Mouse (Mus musculus): Measurements from ENCODE around the gene Cfd. TPM values are rescaled to one million over a fixed set of nuclear protein-coding genes. Genes with fewer than 3 reads are reported as not detected.
A peak's percentile ranks its signal among the peaks of the same experiment; 100 is the strongest.

The Cfd gene
- total RNA-seq (2021) = 10 to 100 TPM in 1 of 2 experiments, 1 to 10 TPM in 1; 3.6 to 16.6 TPM
- long read RNA-seq, experiment 1, partial matches to known transcripts = 1 of 2 reads
- long read RNA-seq, experiment 1, other reads (novel, unspliced or antisense) = 0 of 2 reads
- long read RNA-seq, experiment 2, partial matches to known transcripts = 0 of 4 reads
- long read RNA-seq, experiment 2, other reads (novel, unspliced or antisense) = 0 of 4 reads

DNA sequence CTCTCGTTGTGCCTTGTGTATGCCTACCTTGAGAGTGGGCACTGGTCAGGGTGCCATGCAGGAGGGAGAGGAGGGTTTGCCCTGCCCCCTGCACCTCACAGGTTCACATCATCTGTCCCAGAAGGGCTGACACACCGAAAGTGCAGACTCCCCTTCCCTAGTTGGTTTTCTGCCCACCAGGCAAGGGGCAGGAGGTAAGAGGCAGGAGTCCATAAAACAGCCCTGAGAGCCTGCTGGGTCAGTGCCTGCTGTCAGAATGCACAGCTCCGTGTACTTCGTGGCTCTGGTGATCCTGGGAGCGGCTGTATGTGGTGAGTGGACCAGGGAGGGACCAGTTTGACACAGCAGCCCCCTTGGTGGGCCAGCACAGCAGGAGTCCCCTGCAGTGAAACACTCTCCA is at the start of gene Cfd:
Gene Cfd, plus strand, starts transcription at position 184 of the 400 bp plus-strand sequence.
- intact Hi-C loops (cut with DNase I; ENCODE audit: low total_unique reads) = loop anchor here (5.0 kb wide), 1 partner anchor 67 kb away; no protein-coding TSS in a partner anchor
- DNase-seq = no peak

DNA sequence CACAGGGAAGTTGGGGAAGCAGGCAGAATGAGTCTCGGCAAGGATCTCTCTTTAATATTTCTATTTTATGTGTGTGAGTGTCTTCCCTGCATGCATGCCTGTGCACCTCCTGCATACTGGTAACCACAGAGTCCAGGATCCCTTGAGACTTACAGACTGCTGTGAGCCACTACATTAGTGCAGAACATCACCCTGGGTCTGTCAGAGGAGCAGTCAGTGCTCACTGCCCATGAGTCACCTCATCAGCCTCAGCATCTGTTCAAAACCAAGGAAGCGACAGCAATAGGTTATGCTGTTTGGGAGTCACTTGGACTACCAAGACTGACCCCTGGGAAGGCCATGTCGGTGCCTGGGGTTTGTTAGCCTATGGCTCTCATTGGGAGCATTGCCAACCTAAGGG is 48.3 kb upstream of the Cfd start:
- no peak for DNase-seq
- intact Hi-C loops (cut with DNase I; ENCODE audit: low total_unique reads) = no loop called here

DNA sequence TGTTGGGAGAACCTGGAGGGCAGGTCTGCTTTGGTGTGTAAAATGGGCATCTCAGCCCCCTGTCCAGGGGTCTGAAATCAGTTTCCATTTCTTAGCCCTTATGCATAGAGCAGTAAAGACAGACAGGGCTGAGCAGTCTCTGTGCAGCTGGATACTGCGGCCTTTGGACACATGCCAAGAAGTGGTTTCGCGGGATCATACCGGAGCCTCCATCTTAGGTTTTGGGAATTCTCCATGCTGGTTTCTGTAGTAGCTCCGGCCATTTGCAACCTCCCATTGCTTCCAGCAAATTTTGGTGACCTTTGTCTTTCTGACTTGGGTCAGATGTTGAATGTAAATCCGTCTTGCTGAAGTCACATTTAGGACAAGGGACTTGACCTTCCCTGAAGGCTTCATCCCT is 47.2 kb upstream of the Cfd start:
- intact Hi-C loops (cut with DNase I; ENCODE audit: low total_unique reads) = no loop called here
- no peak for DNase-seq

DNA sequence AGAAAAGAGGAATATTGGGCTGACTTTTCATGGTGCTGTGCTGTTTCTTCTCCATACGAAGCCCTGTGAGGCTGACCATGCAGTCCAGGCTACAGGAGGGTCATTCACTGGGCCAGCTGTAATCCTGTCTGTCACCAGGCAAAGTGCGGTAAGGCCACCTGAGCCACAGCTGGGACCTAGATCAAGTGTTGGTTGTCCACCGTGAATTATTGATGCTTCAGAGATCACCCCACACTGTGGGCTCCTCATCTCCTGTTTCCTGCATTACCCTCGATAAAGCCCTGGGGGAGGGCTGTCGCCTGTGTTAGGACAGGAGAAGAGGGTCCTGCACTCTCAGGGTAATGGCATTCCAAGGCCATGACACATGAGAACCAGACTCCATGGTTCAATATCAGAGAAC is 44.1 kb upstream of the Cfd start:
- no peak for DNase-seq

DNA sequence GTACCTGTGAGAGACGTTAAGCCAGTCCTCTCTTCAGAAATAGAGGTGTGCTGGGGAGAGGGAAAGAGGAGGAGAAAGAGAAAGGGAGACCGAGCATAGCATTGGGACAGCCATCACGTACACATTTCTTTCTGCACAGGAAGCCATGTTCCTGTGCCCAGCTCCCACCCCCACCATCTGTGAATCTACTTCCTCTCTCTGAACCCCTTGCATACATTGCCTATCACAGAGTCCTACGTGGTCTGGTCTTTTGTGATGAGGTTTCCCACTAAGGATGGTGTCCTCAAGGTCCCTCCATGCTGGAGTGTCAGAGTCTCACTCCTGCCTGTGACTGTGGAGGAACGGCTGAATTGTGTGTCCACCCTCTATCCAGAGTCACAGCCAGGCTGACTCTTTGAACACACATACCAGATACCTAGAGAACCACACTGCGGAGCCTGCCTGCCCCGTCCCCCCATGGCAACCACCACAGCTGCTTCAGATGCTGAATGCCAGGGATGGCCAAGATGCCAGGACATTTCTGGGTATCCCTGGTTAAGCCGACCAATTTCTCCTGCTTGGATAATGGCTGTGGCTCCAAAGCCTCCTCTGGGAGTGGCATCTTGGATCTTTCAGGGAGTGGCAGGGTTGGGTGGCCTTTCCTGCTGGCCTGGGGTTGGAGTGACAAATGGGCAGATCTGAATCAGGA is 40.6 kb upstream of the Cfd start:
- DNase-seq = no peak
- intact Hi-C loops (cut with DNase I; ENCODE audit: low total_unique reads) = no loop called here

More for the DNA sequence above, 44.1 kb upstream of the Cfd start:
- intact Hi-C loops (cut with DNase I; ENCODE audit: low total_unique reads) = no loop called here

DNA sequence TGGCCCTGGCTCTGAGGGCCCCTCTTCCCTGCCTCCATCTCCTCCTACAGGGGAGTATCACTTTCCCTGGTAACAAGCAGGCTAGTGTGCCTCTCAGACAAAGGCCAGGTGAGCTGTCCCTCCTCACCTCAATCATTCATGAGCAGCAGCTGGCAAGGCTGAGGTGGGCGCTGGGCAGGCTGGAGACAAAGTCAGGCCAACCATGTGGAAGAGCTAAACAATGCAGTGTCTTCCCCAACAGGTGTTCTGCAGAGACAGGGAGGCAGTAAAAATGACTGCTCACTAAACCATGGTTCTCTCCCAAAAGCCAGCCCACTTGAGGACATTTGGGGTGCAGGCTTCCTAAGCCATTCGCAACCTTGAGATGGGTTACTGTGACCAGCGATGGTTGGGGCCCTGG is 39.0 kb upstream of the Cfd start:
- intact Hi-C loops (cut with DNase I; ENCODE audit: low total_unique reads) = no loop called here
- no peak for DNase-seq

DNA sequence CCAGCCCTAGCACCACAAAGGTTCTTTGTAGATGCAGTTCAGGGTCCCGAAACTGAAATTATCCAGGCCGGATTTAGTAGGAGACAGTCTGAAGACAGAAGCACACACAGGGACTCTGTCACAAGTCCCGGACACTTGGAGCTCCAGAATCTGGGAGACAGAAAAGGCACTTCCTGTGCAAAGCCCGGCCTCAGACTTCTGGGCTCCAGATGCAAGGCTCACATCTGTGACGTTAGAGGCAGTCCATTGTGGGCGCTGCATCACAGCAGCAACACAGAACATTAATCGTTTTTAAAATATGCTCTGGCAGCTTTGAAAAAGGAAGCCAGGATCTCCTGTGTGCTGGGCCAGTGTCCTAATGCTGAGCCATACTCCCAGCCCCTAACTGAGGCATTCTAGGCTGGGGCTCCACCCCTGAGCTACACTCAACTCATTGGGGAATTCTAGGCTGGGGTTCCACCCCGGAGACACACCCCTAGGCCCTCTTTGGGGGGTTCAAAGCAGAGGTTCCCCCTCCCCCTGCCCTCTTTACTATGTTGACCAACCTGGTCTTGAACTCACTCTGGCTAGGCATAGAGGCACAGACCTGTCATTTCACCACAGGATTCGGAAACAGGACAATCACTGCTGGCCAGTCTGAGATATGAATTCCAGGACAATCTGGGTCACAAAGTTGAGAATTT is 38.4 kb upstream of the Cfd start:
- intact Hi-C loops (cut with DNase I; ENCODE audit: low total_unique reads) = no loop called here

DNA sequence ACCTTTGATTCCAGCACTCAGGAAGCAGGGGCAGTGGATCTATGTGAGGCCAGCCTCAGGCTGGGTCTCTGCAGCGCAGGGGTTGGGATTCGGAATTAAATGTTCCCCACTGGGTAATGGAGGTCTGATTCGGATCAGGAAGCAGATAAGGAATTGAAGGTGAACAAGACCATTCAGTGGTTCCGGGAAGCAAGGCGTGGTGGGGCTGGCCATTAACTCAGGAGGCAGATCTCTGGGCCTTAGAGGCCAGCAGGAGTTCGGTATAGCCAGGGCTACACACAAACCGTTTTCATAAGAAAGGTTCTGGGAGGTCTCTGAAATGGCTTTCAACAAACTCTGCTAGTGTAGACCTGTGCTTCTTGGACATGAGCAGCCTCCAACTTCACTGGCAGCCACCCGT is 37.8 kb upstream of the Cfd start:
- intact Hi-C loops (cut with DNase I; ENCODE audit: low total_unique reads) = no loop called here

More for the DNA sequence above, 38.4 kb upstream of the Cfd start:
- peak; percentile 46 for DNase-seq

DNA sequence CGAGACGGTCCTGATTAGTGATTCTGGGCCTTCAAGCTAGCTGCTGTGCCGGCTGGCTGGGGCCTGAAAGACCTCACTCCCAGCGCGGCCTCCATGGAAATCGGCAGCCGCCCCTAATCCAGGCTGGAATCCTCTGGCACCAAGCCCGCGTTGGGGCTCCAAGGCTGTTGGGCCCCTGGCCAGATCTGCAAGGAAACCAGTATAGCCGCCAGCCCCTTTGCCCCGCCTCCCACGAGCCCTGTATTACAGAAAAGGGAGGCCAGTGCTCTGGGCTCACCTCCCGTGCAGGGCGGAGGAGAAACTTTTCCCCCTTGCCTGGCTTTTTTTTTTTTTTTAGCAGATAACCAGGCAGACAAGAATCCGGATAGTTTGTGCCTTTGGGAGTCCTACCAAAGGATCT is 37.3 kb upstream of the Cfd start:
- intact Hi-C loops (cut with DNase I; ENCODE audit: low total_unique reads) = no loop called here
- peak; percentile 98 for DNase-seq

More for the DNA sequence above, 37.8 kb upstream of the Cfd start:
- no peak for DNase-seq

DNA sequence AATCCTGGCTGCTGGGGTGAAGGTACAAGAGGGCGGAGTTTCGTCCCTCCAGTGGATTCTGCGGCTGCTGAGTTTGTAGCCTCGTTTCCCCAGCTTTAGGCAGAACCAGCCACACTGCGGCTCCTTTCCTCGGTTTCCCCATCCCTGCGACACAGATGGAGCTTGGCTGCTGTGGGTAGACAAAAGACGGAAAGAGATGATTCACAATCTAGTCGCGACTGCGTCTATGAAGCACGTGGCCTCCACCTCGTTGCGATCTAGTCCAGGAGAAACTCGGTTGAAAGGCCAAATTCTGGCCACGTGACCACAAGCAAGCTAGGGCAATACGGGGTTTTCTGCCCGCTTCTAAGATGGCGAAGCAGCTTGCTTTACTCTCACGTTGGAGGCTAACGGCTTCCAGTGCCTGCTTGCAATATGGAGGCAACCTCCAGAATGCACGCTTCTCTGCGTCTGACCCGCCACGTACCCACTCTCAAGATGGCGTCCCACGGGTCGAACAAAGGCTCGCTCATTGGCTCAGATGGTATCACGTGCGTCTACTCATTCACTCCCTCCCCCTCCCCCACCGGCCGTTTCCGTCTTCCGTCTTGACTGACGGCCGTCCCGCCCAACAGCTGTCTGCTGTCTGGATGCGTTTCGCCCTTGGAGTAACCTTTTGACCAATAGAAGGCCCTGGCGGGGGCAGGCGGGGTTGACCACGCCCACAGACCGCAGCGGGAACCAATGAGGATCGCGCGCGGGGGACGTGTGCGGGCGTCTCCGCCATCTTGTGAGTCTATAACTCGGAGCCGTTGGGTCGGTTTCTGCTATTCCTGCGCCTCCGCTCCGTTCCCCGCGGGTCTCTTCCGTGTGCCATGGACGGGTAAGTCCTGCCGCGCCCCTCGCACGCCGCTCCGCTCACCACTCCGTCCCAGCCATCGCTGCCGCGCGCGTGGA is 36.5 kb upstream of the Cfd start, which contains the start of gene Ptbp1:
Gene Ptbp1, plus strand, starts transcription at position 568 of the 936 bp plus-strand sequence.
- DNase-seq = peak; percentile 100
- intact Hi-C loops (cut with DNase I; ENCODE audit: low total_unique reads) = no loop called here

DNA sequence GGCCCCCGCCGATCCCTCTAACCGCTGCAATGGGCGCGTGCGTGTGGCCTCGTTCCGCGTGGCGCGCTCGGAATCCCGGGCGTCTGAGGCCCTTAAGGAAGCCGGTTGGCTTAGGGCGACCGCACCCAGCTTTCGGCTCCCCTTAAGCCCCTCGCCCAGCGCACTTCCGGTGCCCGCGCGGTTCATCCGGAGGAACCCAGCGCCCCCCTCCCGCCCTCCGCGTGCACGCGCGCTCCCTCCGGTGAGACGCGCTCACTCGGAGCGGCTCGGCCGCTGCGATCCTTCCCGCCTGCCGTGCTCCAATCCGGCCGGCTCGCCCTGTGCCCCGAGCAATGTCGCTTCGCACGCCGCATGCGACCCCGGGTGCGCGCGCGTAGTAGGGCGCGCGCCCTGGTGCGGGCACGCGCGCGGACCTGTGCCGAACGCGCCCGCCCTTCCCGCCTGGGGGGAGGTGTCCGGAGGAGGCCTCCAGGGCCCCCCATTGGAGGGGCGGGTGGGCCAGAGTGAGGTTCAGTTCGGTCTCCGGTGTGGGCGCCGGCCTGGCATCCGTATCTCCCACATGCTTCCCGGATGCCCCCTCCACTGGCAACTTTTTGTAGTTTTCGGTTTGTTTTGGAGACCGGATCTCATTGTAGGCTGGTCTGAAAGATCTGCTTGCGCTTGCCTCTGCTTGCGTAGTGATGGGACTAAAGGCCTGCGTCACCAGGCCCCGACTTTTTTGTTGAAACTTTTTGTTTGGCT is 35.7 kb upstream of the Cfd start:
- intact Hi-C loops (cut with DNase I; ENCODE audit: low total_unique reads) = no loop called here
- peak; percentile 75 for DNase-seq

DNA sequence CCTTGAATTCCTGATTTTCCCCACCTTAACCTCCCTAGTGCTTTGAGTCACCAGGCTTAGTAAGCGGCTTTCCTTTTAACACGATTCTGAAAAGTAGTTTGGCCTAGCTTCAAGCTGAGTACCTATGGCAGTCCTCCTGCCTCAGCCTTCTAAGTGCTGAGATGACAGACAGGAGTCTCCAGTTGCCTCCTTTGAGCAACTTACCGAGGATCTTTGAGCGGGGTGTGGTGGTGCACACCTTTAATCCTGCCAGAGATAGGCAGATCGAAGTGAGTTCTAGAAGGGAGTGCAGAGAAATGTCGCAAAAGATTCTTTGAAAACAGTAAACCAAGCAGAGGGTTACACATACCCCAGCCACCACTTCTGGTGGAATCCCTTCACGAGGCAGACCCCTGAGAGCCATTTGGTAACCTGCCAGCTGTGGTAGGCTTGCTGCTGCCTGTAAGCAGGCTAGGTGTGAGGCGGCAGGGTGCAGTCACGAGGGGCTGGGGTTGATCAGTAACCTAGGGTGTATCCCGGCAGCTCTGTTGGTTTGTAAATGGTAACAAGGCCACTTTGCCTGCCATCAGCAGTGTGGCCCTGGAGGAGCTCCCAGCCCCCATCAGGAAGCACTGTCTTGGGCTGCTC is 35.0 kb upstream of the Cfd start:
- no peak for DNase-seq
- intact Hi-C loops (cut with DNase I; ENCODE audit: low total_unique reads) = no loop called here

DNA sequence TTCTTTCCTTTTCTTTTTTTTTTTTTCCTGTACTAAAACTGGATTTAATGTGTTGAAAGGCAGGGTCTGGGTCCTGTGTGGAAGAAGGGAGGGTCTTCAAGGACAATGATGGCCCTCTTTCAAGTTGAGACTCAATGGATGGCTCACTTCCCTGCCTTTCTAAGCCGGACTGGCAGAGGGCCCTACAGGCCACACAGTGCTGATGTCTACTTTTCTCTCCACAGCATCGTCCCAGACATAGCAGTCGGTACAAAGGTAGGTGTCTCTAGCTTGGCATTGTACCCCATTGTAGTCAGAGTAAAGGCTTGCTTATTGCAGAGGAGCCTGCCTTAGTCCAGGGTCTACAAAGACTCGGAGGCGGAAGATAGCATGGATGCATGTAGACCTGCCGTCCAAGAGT is 34.4 kb upstream of the Cfd start:
- intact Hi-C loops (cut with DNase I; ENCODE audit: low total_unique reads) = no loop called here
- DNase-seq = no peak

DNA sequence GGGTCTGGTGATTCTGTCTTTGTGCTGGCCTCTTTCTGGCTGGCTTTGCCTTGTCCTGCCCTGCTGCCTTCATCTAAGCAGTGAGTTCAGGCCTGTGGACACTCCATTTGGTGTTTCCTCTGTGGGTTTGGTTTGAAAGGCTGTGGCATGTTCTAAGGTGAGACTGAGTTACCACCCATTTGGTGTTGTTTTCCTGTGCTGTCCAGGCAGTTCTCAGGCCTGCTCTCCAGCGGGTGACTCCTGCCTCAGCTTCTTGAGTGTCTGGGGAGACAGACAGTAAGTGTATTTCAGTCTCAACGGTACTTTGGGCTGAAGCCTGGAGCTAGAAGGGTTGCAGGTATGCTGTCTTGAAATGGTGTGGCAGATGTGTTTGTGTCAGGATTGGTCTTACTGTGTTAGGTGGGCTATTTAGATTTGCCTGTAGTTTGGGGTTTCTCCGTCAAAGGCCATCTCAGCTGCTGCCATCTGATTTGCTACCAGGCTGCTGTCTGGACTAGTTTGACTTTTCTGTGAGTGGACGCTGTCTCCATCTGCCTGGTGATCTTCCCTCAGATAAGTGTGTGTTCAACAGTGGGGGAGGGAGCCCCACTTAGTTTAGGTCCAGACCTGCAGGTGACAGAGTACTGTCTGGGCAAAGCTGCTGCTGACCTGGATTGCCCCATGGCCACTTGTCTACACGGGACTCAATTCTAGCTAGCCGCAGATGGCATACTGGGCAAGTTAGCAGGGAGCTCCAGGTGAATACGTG is 33.8 kb upstream of the Cfd start:
- no peak for DNase-seq
- intact Hi-C loops (cut with DNase I; ENCODE audit: low total_unique reads) = no loop called here

DNA sequence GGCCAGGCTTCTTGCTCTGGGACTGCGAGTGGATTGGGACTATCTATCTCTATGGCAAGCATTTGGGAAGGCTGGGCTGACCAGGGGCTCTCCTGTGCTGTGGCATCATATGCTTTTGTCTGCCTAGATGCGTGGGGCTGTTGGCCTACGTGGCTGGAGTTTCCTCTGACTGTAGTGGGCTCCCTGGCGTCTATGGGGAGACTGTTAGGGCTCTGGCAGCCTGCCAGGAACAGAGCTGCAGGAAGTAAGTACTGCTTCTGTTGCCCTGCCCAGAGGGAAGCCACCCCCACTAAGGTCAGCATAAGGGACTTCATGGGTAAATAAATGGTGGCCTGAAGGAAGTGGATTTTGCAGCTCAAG is 33.2 kb upstream of the Cfd start:
- intact Hi-C loops (cut with DNase I; ENCODE audit: low total_unique reads) = no loop called here

DNA sequence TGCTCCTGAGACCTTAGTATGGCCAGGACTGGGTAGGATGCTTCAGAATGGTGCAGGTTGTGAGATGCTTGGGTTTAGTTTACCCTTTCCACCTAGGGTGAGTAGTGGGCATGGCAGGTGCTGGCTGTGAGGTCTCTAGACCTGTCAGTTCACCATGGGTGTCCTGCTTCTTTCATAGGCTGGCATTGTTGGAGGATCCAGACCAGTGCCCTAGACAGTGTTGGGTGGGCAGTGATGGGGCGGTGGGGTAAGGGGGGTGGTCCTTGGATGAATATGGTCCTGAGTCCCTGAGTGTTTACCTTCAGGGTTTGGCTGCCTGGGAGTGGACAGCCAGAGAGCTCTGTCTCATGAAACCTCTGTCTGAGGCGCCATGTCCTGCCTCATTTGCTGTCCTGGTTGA is 32.8 kb upstream of the Cfd start:
- no peak for DNase-seq
- intact Hi-C loops (cut with DNase I; ENCODE audit: low total_unique reads) = no loop called here

More for the DNA sequence above, 33.2 kb upstream of the Cfd start:
- peak; percentile 67 for DNase-seq

DNA sequence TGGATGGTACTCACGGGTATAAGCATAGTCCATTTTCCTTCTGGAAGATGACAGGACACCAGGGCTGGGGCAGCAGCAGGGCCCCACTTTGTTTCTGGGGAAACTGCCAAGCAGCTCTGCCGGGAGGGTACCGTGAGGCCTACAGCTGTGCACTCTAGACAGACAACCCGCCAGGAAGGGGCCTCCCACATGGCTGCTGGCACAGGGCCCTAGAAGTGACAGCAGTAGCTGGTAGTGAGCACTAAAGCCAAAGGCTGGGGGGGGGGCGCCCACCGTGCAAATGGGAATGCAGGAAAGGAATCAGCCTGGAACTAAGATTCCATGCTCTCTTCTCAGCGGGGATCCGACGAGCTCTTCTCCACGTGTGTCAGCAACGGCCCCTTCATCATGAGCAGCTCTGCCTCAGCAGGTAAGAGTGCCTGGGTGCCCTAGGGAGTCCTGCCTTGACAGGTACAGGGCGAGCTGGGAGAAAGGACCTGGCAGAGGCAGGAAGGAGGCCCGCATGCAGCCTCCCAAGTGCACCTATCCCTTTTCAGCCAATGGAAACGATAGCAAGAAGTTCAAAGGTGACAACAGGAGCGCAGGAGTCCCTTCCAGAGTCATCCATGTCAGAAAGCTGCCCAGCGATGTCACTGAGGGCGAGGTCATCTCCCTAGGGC is 32.1 kb upstream of the Cfd start:
- intact Hi-C loops (cut with DNase I; ENCODE audit: low total_unique reads) = no loop called here
- DNase-seq = peak; percentile 74

Data from gastrocnemius, postnatal 14 days (tissue).